Mouse (Mus musculus): ENCODE results near the gene Rgsl1.
"Not testable (repeated sequence)": the region's sequence is repeated elsewhere in the genome, so short reads cannot be mapped to it uniquely, and the experiment has no call there.

Gene Rgsl1

DNA sequence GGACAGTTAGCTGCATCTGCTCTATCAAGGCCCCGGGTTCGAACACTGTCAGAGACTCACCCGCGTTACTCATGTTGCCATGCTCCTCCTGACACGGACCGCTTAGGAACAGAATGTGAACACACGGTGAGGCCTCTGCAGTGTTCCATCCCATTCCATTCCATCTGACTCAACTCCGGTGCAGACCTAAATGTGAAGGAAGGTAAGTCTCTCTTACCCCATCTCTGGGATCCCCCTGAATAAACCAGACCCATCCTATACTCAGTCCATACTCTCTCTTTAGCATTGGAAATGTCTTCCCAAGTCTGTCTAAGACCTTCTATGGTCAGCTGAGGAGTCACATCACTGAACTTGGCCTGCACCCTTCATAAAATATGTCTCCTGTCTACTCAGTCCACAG lies at the start of gene Rgsl1:
Rgsl1 (minus strand) TSS at position 101 of the 400 bp plus-strand sequence.
- no peak for DNase-seq (ENCODE audit: low read depth)

- DNase-seq (ENCODE audit: low read depth) = no peak
These were observed 47.5 kb upstream of the Rgsl1 start, which contains the start of gene Teddm1a for GRCm38 (mm10) chr1:153891442-153891841. TSS of gene Teddm1a (plus strand) at chr1:153891742.

DNA sequence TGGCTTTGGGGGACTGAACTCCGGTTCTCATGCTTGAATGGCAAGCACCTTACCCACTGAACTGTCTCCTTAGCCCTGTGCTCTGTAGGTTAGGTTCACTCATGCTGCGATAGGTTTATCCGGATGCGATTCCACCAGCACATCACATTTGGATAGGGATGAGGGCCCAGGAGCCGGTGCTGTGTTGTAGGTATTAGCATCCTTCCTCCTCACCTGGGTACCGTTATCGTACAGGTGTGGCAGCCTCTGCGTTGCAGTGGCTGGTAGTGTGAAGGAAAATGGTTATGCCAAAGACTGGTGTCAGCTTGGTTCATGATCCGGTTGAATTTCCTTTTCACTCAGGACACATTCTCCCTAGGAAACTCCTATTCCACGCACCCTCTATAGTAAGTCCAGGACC lies 46.2 kb upstream of the Rgsl1 start:
- no peak for DNase-seq (ENCODE audit: low read depth)

GRCm38 (mm10) chr1:153886024-153886633 lies 42.2 kb upstream of the Rgsl1 start:
- DNase-seq (ENCODE audit: low read depth) = no peak

- not testable (repeated sequence) for DNase-seq (ENCODE audit: low read depth)
These were observed 36.4 kb upstream of the Rgsl1 start for GRCm38 (mm10) chr1:153880391-153880790.

- DNase-seq (ENCODE audit: low read depth) = no peak
These were observed 30.1 kb upstream of the Rgsl1 start, which contains the start of gene Teddm1b for GRCm38 (mm10) chr1:153874045-153874444. TSS of gene Teddm1b (plus strand) at chr1:153874345.

- DNase-seq (ENCODE audit: low read depth) = no peak
These were observed 12.0 kb upstream of the Rgsl1 start for GRCm38 (mm10) chr1:153855946-153856345.

- DNase-seq (ENCODE audit: low read depth) = not testable (repeated sequence)
These were observed 8.8 kb upstream of the Rgsl1 start for GRCm38 (mm10) chr1:153852696-153853095.

DNA sequence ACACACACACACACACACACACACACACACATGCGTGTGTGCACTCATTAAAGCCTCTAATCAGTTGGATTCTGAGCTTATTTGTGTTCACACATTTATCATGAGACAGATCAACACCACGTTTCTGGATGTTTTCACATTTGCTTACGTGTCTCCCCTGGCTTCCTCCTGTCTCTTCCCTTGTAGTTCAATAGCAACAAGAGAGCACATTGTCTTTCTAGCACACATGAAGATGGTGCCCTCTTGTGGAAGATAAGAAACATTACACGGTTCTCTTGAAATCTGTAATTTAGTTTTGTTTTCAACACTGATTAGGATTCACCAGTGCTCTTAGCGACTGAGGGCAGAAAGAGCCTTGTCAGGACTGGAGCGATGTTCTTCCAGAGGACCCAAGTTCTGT lies 2.9 kb upstream of the Rgsl1 start:
- DNase-seq (ENCODE audit: low read depth) = peak; percentile 58

DNA sequence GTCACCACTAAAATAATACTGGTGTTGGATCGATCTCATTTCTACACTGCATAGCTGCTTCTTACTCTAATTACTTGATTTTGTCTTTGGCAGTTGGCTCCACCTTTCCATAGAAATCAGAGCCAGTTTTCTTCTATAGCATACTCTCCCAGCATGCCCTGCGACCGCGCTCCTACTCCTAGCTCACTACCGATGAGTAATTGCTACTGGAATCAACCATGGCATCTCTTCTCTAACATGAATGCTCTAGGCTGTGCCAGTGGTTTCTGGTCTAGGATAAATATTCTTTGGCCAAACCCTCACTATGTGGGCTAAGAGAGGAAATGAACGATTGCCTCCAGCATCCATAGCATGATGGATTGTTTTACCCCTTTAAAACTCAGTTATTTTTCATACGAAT lies 2.5 kb upstream of the Rgsl1 start:
- no peak for DNase-seq (ENCODE audit: low read depth)

DNA sequence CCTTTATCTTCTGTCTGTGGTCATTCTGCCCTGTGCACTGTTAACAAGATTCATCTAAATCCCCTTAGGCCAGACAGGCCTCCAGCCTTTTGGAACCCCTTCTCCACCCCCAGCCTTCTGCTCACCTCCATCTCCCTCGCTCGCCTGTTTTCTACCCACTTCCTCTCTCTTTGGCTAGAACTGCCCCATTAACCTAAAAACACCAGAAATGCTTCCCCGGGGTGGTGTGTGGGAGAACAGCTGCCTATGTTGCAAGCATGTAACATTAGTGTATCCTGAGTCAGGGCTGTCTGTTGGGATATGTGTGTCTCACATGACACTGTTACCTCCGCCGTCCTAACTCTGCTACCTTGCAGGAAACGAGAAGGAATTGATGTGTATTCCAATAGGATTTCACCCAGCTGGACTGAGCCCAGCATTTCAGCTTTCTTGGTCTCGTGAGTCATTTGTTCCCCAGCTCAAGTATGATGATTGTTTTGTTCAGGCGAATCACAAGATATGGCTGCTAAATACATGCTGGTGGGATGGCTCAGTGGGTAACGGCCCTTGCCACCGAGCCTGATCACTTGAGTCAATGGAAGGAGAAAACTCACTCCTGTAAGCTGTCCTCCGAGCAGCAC lies 1.7 kb downstream of the Rgsl1 start:
- no peak for DNase-seq (ENCODE audit: low read depth)

DNA sequence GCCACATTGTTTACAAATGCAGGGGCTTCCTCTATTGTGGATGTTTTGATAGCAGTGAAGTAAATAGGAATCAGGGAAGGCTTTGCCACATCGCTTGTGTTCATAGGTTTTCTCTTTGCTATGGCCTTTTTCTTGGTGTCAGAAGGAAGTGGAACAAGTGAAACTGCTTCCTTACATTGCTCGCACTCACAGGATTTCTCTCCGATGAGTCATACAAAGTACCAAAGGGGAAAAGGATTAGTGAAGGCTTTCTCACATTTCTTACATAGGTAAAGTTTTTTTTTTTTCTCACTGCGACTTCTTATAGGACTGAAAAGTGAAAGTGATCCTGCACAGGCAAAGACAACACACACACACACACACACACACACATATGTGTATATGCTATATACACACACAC lies 7.9 kb downstream of the Rgsl1 start:
- DNase-seq (ENCODE audit: low read depth) = peak; percentile 66

GRCm38 (mm10) chr1:153830746-153831145 lies 13.2 kb downstream of the Rgsl1 start:
- DNase-seq (ENCODE audit: low read depth) = no peak

DNA sequence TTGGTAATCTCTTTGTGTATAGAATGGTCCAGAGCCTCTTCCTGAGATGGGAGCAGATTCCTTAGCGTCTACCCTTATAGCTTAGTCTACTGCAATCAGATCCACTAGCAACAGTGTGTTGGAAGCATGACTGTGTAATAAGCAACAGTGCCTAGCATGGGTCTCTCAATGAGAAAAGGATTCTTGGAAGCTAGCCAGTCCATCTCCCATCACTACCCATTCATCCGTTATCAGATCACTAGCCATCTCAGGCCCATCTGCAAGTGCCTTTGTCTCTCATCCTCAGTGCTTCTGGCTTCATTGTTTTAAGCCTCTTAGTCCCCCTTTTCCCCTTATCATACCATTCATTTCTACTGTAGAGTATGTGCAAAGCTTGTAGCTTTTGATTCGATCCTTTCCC lies 23.7 kb downstream of the Rgsl1 start:
- DNase-seq (ENCODE audit: low read depth) = no peak

- no peak for DNase-seq (ENCODE audit: low read depth)
These were observed 29.7 kb downstream of the Rgsl1 start for GRCm38 (mm10) chr1:153814278-153814677.

- DNase-seq (ENCODE audit: low read depth) = peak; percentile 49
These were observed 36.5 kb downstream of the Rgsl1 start for GRCm38 (mm10) chr1:153807390-153807993.

- no peak for DNase-seq (ENCODE audit: low read depth)
These were observed 40.4 kb downstream of the Rgsl1 start for GRCm38 (mm10) chr1:153803530-153803929.

DNA sequence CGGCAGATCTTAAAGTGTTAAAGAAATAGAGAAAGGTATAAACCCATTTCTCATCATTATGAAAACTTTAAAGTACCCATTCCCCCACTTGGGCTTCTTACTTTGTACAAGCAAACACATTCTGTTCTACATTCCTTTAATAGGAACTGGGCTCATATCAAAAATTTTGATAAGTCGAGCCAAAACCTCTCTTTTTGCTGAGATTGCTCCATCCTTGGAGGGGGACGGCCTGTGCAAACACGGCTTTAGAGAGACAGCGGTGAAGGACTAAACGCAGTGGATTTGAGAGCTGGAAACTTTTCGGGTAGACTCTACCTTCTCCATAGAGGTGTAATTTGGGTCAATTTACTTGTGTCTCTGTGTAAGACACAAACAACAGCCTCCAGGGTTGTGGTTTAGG lies 41.3 kb downstream of the Rgsl1 start:
- no peak for DNase-seq (ENCODE audit: low read depth)

GRCm38 (mm10) chr1:153794241-153794640 lies 49.7 kb downstream of the Rgsl1 start:
- DNase-seq (ENCODE audit: low read depth) = no peak

GRCm38 (mm10) chr1:153790708-153791107 lies 53.2 kb downstream of the Rgsl1 start:
- DNase-seq (ENCODE audit: low read depth) = no peak

DNA sequence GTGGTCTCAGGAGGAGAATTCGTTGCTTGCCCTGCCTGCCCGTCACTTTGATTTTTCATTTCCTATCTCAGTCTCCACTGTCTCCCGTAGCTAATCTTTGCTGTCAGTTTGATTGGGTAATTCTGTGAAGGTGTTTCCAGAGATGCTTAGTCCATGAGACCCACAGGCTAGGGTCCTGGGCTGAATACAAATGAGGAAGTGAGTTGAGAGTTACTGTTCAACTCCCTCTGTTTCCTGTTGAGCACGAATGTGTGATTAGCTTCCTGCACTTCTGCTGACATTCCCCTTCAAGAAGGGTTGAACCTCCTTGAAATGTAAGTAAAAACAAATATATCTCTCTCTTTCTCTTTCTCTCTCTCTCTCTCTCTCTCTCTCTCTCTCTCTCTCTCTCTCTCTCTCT lies 58.3 kb downstream of the Rgsl1 start:
- DNase-seq (ENCODE audit: low read depth) = peak; percentile 21

GRCm38 (mm10) chr1:153783339-153783738 lies 60.6 kb downstream of the Rgsl1 start:
- no peak for DNase-seq (ENCODE audit: low read depth)

DNA sequence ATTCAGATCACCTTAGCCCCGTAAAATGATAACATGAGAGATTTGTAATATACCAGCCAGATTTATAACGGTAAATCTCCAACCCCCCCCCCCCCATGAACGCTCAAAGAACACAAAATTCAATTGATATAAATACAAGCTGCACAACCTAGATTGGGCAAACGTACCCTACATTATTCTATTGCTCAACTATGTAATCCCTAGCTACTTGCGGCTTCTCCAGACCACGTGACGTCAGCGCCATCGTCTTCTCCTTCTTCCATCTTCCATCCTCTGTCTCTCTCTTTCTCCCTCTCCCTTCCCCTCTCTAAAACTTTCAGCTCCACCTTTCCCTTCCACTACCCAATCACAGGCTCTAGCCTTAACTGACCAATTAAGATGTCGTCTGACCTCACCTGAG lies 65.7 kb downstream of the Rgsl1 start:
- DNase-seq (ENCODE audit: low read depth) = no peak
